Mouse (Mus musculus) gastrocnemius, adult 18-20 months (tissue): ENCODE measurements around the gene Olfr559. TPM values are rescaled to one million over a fixed set of nuclear protein-coding genes. Genes with fewer than 3 reads are reported as not detected.

ENCODE experiments used
- DNase-seq: peaks from one replicate; pipeline ENCODE4 v3.0.0; 2021; ENCODE audit warnings: low spot score
- long read RNA-seq, 2 experiments: library from polyadenylated mRNA; stranded (forward); transcript quantifications; one replicate each; pipeline ENCODE4 v2.0.0; 2021
- total RNA-seq, 2 experiments: library from RNA; stranded (reverse); gene quantifications; 2 replicates each; pipeline ENCODE4 v1.2.3; 2021

Gene Olfr559
- total RNA-seq: not detected
- long read RNA-seq, experiment 1: 0 reads
- long read RNA-seq, experiment 2: 0 reads

GRCm38 (mm10) chr7:102727391-102727790 lies at the start of gene Olfr559:
Olfr559 (minus strand) TSS chr7:102727491.
- no peak for DNase-seq

GRCm38 (mm10) chr7:102770921-102771320 lies 43.6 kb upstream of the Olfr559 start, which contains the start of gene Olfr561:
Olfr561 (plus strand) TSS chr7:102771221.
- DNase-seq: no peak

DNA sequence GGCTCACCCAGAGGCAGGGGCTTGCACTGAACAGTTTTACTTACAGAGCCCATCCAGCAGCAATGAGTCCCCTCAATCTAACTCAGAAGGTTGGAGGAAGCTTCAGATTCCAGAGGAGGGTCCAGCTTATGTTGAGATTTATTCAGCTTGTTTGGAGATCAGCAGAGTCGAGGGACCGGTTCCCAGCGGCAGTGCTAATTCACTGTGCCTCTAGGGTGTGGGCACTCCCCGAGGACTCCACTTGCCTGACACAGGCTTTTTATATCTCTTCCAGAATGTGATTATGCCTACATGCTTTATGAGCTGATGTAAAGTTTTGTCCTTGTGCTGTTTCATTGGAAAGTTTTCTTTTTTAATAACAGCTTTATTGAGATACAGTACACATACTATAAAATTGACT lies 32.0 kb upstream of the Olfr559 start, which contains the start of the genes Olfr560 and Olfr78:
Gene Olfr560, minus strand, starts transcription at position 101 of the 400 bp plus-strand sequence.
Gene Olfr78, minus strand, starts transcription at position 206 of the 400 bp plus-strand sequence.
- no peak for DNase-seq

DNA sequence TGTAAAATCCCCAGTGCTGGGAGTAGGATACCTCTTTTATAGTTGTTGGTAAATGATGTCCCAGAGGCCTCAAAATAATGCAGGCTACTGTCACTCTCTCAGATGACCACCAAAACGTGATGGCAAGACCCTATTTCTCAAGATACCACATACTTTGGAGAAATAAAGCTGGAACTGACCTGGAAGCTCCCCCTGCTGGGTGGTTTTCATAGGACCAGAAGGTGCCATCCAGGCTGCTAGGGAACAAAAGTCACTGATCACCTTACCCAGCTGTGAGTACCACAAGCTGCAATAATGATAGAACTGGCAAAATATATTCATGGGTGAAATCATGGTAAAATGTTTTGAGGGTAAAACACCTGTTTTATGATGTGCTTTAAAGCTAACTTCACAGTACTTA lies 24.8 kb upstream of the Olfr559 start:
- DNase-seq: no peak

GRCm38 (mm10) chr7:102737705-102738104 lies 10.4 kb upstream of the Olfr559 start:
- DNase-seq: no peak

GRCm38 (mm10) chr7:102733793-102734192 lies 6.5 kb upstream of the Olfr559 start:
- DNase-seq: no peak

GRCm38 (mm10) chr7:102718970-102719369 lies 8.3 kb downstream of the Olfr559 start, which contains the start of gene Olfr33:
Olfr33 (minus strand) TSS chr7:102719070.
- no peak for DNase-seq

DNA sequence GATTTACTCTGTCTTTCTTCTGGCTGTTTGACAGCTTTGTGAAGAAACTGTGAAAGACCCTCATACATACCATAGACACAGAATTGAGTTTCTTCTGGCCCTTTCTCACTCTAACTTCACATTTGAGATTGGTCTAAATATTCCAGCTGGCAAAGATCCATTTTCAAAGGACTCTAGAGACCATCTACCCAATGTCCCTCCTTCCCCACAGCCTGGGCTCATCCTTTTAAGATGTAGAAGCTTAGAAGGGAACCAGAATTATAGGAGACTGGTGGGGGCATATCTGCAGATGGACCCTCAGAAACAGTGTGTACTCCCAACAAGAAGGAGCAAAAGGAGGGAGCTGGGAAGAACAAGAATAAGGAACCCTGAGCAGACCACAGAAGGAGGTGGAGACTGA lies 25.4 kb downstream of the Olfr559 start, which contains the start of gene Olfr558:
Gene Olfr558, plus strand, starts transcription at position 301 of the 400 bp plus-strand sequence.
- no peak for DNase-seq

DNA sequence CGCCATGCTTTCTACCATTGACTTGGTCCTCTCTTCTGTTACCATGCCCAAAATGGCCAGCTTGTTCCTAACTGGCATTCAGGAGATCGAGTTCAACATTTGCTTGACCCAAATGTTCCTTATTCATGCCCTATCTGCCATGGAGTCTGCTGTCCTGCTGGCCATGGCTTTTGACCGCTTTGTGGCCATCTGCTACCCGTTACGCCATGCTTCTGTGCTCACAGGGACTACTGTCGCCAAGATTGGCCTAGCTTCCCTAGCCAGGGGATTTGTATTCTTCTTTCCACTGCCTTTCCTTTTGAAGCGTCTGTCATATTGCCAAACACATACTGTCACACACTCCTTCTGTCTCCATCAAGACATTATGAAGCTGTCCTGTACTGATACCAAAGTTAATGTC lies 28.8 kb downstream of the Olfr559 start:
- DNase-seq: no peak

DNA sequence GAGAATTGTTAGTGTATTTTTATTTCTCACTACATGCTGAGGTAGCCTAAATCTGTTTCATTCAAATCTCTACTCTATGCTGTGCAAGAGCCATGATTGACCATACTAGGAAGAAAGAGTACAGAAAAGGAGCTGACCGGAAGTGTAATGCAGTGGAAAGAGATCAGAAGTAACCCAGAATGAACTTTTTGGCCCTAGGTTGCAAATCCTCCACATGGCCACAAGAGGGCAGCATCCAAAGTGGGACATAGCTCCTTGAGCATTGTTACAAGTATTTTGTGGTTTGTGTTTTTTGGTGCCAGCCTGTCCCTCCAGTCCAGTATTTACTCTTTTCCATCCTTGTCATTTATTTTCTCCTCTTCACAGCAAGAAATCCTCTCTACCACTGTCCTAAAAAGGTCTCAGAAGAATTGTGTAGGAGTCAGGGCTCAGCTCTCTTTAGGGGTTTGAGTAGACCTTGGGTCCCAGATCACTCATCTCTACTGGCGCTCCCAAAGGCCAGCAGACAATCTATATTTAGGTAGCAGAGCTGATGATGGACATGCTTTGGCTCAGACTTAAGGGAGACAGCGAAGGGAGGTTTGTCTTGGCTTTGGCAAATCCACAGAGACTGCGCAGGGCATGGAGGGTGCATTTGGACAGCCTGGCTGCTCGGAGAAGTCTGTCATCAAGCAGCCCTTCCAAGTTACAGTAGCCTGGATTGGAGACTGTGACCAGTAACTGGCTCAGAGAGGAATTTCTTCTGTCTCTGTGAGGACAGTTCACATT lies 31.7 kb downstream of the Olfr559 start, which contains the start of gene Olfr557:
Gene Olfr557, plus strand, starts transcription at position 553 of the 768 bp plus-strand sequence.
- peak; percentile 9 for DNase-seq

DNA sequence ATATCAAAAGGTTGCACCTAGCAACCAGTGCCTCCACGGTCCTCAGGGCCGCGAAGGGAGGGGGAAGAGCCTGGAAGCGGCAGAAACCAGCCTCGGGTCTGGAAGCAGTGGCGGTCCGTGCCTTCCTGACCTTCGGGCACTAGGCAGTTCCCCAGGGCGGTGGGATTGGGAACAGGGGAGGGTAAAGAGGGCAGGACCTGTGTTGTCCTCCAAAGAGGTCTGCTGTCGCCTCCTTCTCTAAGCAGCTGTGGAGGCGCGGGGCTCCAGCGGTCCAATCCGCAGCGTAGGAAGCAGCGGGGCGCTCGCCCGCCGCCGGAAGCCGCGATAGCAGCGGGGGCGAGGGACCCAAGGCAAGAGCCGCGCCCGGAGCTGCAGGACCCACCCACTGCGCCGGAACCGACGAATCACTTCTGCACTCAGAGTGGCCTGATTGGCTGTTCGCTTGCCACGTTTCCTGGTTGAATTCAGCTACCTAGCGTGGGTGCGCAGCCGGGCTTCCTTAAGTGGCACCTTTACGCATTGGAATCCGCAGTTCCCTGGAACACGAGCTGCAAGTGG lies 40.3 kb downstream of the Olfr559 start, which contains the start of gene Trim68:
Gene Trim68, minus strand, starts transcription at position 384 of the 558 bp plus-strand sequence.
- DNase-seq: peak; percentile 90

DNA sequence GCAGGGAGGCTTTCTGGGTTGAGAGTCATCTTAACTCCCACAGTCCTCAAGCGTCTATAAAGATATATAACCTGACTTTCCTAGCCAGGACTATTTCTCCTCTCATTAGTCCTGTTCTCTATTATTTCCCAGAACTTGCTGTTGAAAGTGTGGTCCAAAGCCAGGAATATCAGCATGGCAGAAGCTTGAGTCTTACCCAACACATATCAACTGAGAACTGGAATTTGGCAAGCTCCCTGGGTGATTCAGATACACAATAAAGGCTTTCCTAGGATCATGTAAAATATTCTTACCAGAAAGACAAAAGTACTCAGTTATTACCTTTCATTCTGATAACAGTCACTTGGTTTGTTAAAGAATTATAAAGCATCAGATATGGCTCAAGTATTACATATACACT lies 45.4 kb downstream of the Olfr559 start:
- DNase-seq: no peak

GRCm38 (mm10) chr7:102676225-102676624 lies 51.1 kb downstream of the Olfr559 start:
- no peak for DNase-seq

Other genes starting within 250 kb of the Olfr559 start
- not detected for gene Olfr543, start 245.8 kb downstream of the Olfr559 start, total RNA-seq
- not detected for gene Olfr544, start 239.2 kb downstream of the Olfr559 start, total RNA-seq
- not detected for gene Olfr545, start 227.9 kb downstream of the Olfr559 start, total RNA-seq
- gene Olfr547, start 192.7 kb downstream of the Olfr559 start, total RNA-seq: not detected
- not detected for gene Olfr548-ps1, start 186.6 kb downstream of the Olfr559 start, total RNA-seq
- not detected for gene Olfr549, start 177.6 kb downstream of the Olfr559 start, total RNA-seq
- gene Trim21, start 162.0 kb downstream of the Olfr559 start, total RNA-seq: 1 to 10 TPM; 1.7 to 3.2 TPM
- under 1 TPM in 1 of 2 experiments, not detected in 1; 0.16 TPM for gene Olfr550, start 156.0 kb downstream of the Olfr559 start, total RNA-seq
- gene Olfr551, start 135.6 kb downstream of the Olfr559 start, total RNA-seq: not detected
- gene Olfr552, start 129.7 kb downstream of the Olfr559 start, total RNA-seq: under 1 TPM; 0.09 to 0.17 TPM
- not detected for gene Olfr553, start 109.3 kb downstream of the Olfr559 start, total RNA-seq
- not detected for gene Olfr554, start 89.1 kb downstream of the Olfr559 start, total RNA-seq
- not detected for gene Olfr555, start 68.7 kb downstream of the Olfr559 start, total RNA-seq
- gene Olfr556, start 62.6 kb downstream of the Olfr559 start, total RNA-seq: not detected
- 1 to 10 TPM; 3.8 to 4.5 TPM for gene Trim68, start 40.2 kb downstream of the Olfr559 start, total RNA-seq
- not detected for gene Olfr557, start 31.6 kb downstream of the Olfr559 start, total RNA-seq
- 1 to 10 TPM in 1 of 2 experiments, under 1 TPM in 1; 0.91 to 1.3 TPM for gene Olfr558, start 25.3 kb downstream of the Olfr559 start, total RNA-seq
- gene Olfr33, start 8.4 kb downstream of the Olfr559 start, total RNA-seq: not detected
- gene Olfr560, start 31.9 kb upstream of the Olfr559 start, total RNA-seq: not detected
- gene Olfr78, start 32.0 kb upstream of the Olfr559 start, total RNA-seq: under 1 TPM; 0.21 to 0.40 TPM
- not detected for gene Olfr561, start 43.7 kb upstream of the Olfr559 start, total RNA-seq
- gene Olfr564, start 76.0 kb upstream of the Olfr559 start, total RNA-seq: not detected
- gene Olfr566, start 131.3 kb upstream of the Olfr559 start, total RNA-seq: not detected
- not detected for gene Olfr568, start 149.6 kb upstream of the Olfr559 start, total RNA-seq
- gene Olfr569, start 163.4 kb upstream of the Olfr559 start, total RNA-seq: not detected
- gene Olfr570, start 167.1 kb upstream of the Olfr559 start, total RNA-seq: not detected
- gene Olfr571, start 190.0 kb upstream of the Olfr559 start, total RNA-seq: not detected
- gene Olfr572, start 196.9 kb upstream of the Olfr559 start, total RNA-seq: not detected
- gene Olfr573-ps1, start 215.1 kb upstream of the Olfr559 start, total RNA-seq: not detected
- gene Olfr574, start 221.0 kb upstream of the Olfr559 start, total RNA-seq: not detected
- gene Olfr575, start 231.3 kb upstream of the Olfr559 start, total RNA-seq: not detected
- not detected for gene Olfr576, start 235.2 kb upstream of the Olfr559 start, total RNA-seq
- gene Olfr577, start 248.5 kb upstream of the Olfr559 start, total RNA-seq: not detected